Mouse (Mus musculus): ENCODE results near the gene Rrp12. TPM values are rescaled to one million over a fixed set of nuclear protein-coding genes. Genes with fewer than 3 reads are reported as not detected.
A peak's percentile ranks its signal among the peaks of the same experiment; 100 is the strongest.

Gene Rrp12
- polyA plus RNA-seq, 1 experiment from 2014 or later, result 10.7 TPM

DNA sequence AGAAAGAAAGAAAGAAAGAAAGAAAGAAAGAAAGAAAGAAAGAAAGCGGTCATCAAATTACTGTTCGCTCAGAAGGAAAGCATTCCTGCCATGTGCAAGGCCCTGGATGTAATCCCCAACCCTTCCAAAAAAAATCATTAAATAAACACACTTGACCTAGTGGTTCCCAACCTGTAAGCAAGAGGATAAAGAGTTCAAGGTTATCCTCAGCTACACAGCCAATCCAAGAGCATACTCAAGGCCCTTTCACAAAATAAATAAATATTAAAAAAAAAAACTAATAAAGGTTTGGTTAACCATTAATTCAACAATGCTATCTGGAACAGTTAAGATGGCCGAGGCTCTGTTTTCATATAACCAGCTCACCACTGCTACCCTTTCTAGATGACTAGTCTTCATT is 67.0 kb downstream of the Rrp12 start:
- H3K27ac ChIP-seq (ENCODE audit: low read depth, low read length), result peak overlapping the region; percentile 91
- H3K4me2 ChIP-seq (ENCODE audit: low read depth, low read length), result peak overlapping the region; percentile 94
- 0 out of 2 replicates have a peak overlapping the region, but pooled peaks have one; percentile 29 for H3K9ac ChIP-seq (replicated peaks; ENCODE audit: low read depth, low read length)
- H3K36me3 ChIP-seq (ENCODE audit: control insufficient read depth, insufficient read depth, low read length), result no peaks in the 10 kb centered on the region
- no peaks in the 10 kb centered on the region for H3K27me3 ChIP-seq (ENCODE audit: control insufficient read depth, insufficient read depth, low read length)
- peak overlapping the region; percentile 68; the same call in 1 of the 2 replicates for H3K4me3 ChIP-seq (ENCODE audit: low read depth, low read length)
- WGBS, result 70% methylated on average over 3 of the region's 3 CpGs
- no peaks in the 10 kb centered on the region for H3K9me3 ChIP-seq (ENCODE audit: control insufficient read depth, low read length)
- peaks cover 23% of the 10 kb centered on the region for H3K4me1 ChIP-seq (ENCODE audit: control insufficient read depth, insufficient read depth, low read length)
- ATAC-seq (ENCODE audit: low read depth), result no peak

DNA sequence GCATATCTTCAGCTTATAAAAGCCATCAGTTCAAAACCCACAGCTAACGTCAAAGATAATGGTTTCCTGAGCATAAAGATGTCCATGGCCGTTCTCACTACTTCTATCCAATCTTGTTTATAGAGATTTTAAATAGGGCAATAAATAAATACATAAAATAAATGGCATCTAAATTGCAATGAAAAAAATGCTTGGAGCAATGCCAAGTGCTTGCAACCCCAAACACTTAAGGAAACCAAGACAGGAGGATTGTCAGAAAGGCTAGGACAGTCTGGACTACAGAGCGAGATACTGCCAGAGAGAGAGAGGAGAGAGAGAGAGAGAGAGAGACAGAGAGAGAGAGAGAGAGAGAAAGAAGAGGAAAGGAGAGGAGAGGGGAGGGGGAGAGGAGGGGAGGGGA is 69.4 kb downstream of the Rrp12 start:
- no peaks in the 10 kb centered on the region for H3K27me3 ChIP-seq (ENCODE audit: control insufficient read depth, insufficient read depth, low read length)
- 50% methylated on average over 3 of the region's 3 CpGs for WGBS
- no peak for ATAC-seq (ENCODE audit: low read depth)
- H3K4me3 ChIP-seq (ENCODE audit: low read depth, low read length), result no peak overlapping the region
- no peak overlapping the region for H3K27ac ChIP-seq (ENCODE audit: low read depth, low read length)
- H3K4me2 ChIP-seq (ENCODE audit: low read depth, low read length), result no peak overlapping the region
- H3K4me1 ChIP-seq (ENCODE audit: control insufficient read depth, insufficient read depth, low read length), result peaks cover 4% of the 10 kb centered on the region
- no peaks in the 10 kb centered on the region for H3K9me3 ChIP-seq (ENCODE audit: control insufficient read depth, low read length)
- H3K9ac ChIP-seq (replicated peaks; ENCODE audit: low read depth, low read length), result no peak overlapping the region
- H3K36me3 ChIP-seq (ENCODE audit: control insufficient read depth, insufficient read depth, low read length), result no peaks in the 10 kb centered on the region

DNA sequence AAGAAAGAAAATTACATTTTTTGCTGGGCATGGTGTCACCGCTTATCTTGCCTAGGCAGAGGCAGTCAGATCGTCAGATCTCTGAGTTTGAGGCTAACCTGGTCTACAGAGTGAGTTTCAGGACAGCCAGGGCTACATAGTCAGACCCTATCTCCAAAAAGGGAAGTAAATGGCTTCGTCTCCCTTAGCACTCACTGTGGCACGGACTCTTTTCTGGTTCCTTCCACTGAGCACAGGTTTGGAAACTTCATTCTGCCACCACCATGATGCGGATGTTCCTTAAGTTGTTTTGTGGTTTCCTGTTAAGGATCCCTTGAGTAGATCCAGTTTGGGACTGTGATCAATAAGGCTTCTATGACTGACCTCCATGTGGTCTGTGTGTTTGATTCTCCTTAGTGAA is 71.0 kb downstream of the Rrp12 start:
- H3K9ac ChIP-seq (replicated peaks; ENCODE audit: low read depth, low read length), result no peak overlapping the region
- no peaks in the 10 kb centered on the region for H3K27me3 ChIP-seq (ENCODE audit: control insufficient read depth, insufficient read depth, low read length)
- H3K27ac ChIP-seq (ENCODE audit: low read depth, low read length), result no peak overlapping the region
- H3K4me2 ChIP-seq (ENCODE audit: low read depth, low read length), result no peak overlapping the region
- ATAC-seq (ENCODE audit: low read depth), result no peak
- WGBS, result 86% methylated on average over 5 of the region's 5 CpGs
- no peaks in the 10 kb centered on the region for H3K4me1 ChIP-seq (ENCODE audit: control insufficient read depth, insufficient read depth, low read length)
- no peaks in the 10 kb centered on the region for H3K9me3 ChIP-seq (ENCODE audit: control insufficient read depth, low read length)
- no peak overlapping the region for H3K4me3 ChIP-seq (ENCODE audit: low read depth, low read length)
- H3K36me3 ChIP-seq (ENCODE audit: control insufficient read depth, insufficient read depth, low read length), result no peaks in the 10 kb centered on the region

DNA sequence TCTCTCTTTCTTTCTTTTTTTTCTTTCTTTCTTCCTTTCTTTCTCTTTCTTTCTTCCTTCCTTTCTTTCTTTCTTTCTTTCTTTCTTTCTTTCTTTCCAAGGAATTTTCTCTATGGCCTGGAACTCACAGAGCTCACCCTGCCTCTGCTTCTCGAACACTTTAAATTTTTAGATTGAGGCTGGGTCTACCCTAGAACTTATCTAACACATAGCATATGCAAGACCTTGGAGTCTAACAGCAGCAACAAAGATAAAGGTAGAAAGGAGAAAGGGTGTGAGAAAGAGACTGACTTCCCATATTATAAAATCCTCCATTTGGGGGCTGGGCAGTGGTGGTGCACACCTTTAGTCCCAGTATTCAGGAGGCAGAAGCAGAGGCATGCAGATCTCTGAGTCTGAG is 73.4 kb downstream of the Rrp12 start:
- Histone ChIP-seq H3K27ac (ENCODE audit: low read depth, low read length) (no peak overlapping the region), H3K9ac (replicated peaks; ENCODE audit: low read depth, low read length) (no peak overlapping the region), H3K4me1 (ENCODE audit: control insufficient read depth, insufficient read depth, low read length) (no peaks in the 10 kb centered on the region), H3K9me3 (ENCODE audit: control insufficient read depth, low read length) (no peaks in the 10 kb centered on the region), H3K4me3 (ENCODE audit: low read depth, low read length) (no peak overlapping the region), H3K4me2 (ENCODE audit: low read depth, low read length) (no peak overlapping the region), H3K36me3 (ENCODE audit: control insufficient read depth, insufficient read depth, low read length) (no peaks in the 10 kb centered on the region), H3K27me3 (ENCODE audit: control insufficient read depth, insufficient read depth, low read length) (no peaks in the 10 kb centered on the region)
- no peak for ATAC-seq (ENCODE audit: low read depth)
- WGBS, result 88% methylated on average over 1 of the region's 1 CpGs

DNA sequence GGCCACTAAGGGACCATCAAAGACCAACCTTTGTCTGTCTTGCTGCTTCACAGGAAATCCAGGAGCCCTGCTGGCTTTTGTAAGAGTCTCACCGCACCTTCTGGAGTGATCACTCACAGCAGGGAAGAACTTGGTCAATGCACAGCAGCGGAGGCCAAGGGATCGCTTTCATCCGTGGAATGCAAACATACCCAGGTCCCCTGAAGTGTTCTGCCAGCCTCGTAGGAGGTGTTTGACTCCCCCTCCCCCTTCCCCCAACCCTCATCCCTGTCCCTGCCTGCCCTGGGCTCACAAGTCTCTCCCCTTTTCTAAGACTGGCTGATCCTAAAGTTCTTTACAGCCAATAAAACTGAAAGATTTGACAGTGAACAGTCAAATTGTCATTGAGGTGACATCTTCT is 74.5 kb downstream of the Rrp12 start:
- Histone ChIP-seq H3K4me1 (ENCODE audit: control insufficient read depth, insufficient read depth, low read length) (no peaks in the 10 kb centered on the region), H3K36me3 (ENCODE audit: control insufficient read depth, insufficient read depth, low read length) (no peaks in the 10 kb centered on the region), H3K9me3 (ENCODE audit: control insufficient read depth, low read length) (no peaks in the 10 kb centered on the region), H3K27ac (ENCODE audit: low read depth, low read length) (no peak overlapping the region), H3K4me2 (ENCODE audit: low read depth, low read length) (no peak overlapping the region), H3K4me3 (ENCODE audit: low read depth, low read length) (no peak overlapping the region), H3K27me3 (ENCODE audit: control insufficient read depth, insufficient read depth, low read length) (no peaks in the 10 kb centered on the region), H3K9ac (replicated peaks; ENCODE audit: low read depth, low read length) (no peak overlapping the region)
- no peak for ATAC-seq (ENCODE audit: low read depth)
- 7% methylated on average over 5 of the region's 5 CpGs for WGBS

DNA sequence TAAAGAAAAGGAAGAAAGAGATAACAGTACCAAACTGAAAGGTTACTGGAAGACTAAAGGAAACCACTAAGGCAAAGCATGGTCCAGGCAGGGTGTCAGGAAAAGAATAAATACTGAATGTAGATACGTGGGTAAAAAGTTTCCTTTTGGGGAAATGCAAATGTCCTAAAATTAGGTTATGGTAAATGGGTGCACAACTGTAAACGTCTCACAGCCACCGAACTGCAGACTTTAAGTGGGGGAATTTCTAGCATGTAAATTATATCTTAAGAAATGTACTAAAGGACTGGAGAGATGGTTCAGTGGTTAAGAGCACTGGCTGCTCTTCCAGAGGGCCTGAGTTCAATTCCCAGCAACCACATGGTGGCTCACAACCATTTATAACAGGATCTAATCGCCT is 77.2 kb downstream of the Rrp12 start:
- Histone ChIP-seq H3K36me3 (ENCODE audit: control insufficient read depth, insufficient read depth, low read length) (no peaks in the 10 kb centered on the region), H3K27ac (ENCODE audit: low read depth, low read length) (no peak overlapping the region), H3K4me1 (ENCODE audit: control insufficient read depth, insufficient read depth, low read length) (no peaks in the 10 kb centered on the region), H3K4me3 (ENCODE audit: low read depth, low read length) (no peak overlapping the region), H3K4me2 (ENCODE audit: low read depth, low read length) (no peak overlapping the region), H3K9ac (replicated peaks; ENCODE audit: low read depth, low read length) (no peak overlapping the region), H3K9me3 (ENCODE audit: control insufficient read depth, low read length) (no peaks in the 10 kb centered on the region), H3K27me3 (ENCODE audit: control insufficient read depth, insufficient read depth, low read length) (no peaks in the 10 kb centered on the region)
- ATAC-seq (ENCODE audit: low read depth), result no peak
- WGBS, result 84% methylated on average over 4 of the region's 4 CpGs

DNA sequence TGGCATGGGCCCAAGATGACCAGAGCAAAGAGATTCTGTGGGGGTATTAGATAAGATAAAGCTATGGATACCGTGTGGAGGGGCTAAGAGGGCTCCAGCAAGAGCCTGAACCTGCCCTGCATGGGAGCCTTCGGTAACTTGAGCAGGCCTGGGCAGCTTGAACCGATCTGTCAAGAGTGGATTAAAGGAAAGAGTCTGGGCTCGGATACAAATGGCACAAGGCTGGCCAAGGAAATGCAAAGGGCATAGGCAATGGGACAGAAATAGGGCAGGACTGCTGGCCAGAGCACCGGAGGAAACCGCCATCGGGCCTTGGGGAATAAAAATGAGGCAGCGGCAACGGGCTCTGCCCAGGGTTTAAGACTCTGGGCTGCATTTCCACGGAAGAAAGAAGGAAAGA is 78.6 kb downstream of the Rrp12 start:
- 71% methylated on average over 10 of the region's 10 CpGs for WGBS
- Histone ChIP-seq H3K4me2 (ENCODE audit: low read depth, low read length) (no peak overlapping the region), H3K36me3 (ENCODE audit: control insufficient read depth, insufficient read depth, low read length) (no peaks in the 10 kb centered on the region), H3K9ac (replicated peaks; ENCODE audit: low read depth, low read length) (no peak overlapping the region), H3K27ac (ENCODE audit: low read depth, low read length) (no peak overlapping the region), H3K9me3 (ENCODE audit: control insufficient read depth, low read length) (no peaks in the 10 kb centered on the region), H3K4me3 (ENCODE audit: low read depth, low read length) (no peak overlapping the region), H3K27me3 (ENCODE audit: control insufficient read depth, insufficient read depth, low read length) (no peaks in the 10 kb centered on the region), H3K4me1 (ENCODE audit: control insufficient read depth, insufficient read depth, low read length) (no peaks in the 10 kb centered on the region)
- no peak for ATAC-seq (ENCODE audit: low read depth)

DNA sequence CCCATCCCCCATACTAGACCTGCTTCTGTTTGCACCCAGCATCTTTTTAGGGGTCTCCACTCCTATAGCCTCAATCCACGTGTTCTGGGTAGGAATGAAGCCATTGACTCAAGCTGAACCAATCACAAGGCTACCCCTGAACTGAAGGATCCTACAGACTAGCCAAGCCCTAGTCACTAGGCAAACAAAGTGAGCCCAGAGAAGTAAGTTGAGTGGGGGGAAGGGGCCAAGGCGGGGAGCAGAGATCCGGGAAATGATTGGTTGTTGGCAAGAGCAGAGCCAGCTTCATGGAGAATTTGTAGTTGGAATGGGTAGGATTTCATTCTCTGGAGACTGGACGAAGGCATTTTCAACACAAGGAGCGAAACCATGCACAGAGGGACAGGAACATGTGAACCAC is 79.1 kb downstream of the Rrp12 start:
- Histone ChIP-seq H3K9ac (replicated peaks; ENCODE audit: low read depth, low read length) (no peak overlapping the region), H3K9me3 (ENCODE audit: control insufficient read depth, low read length) (no peaks in the 10 kb centered on the region), H3K4me2 (ENCODE audit: low read depth, low read length) (no peak overlapping the region), H3K36me3 (ENCODE audit: control insufficient read depth, insufficient read depth, low read length) (no peaks in the 10 kb centered on the region), H3K27ac (ENCODE audit: low read depth, low read length) (no peak overlapping the region), H3K4me3 (ENCODE audit: low read depth, low read length) (no peak overlapping the region), H3K4me1 (ENCODE audit: control insufficient read depth, insufficient read depth, low read length) (no peaks in the 10 kb centered on the region), H3K27me3 (ENCODE audit: control insufficient read depth, insufficient read depth, low read length) (no peaks in the 10 kb centered on the region)
- WGBS, result 70% methylated on average over 5 of the region's 5 CpGs
- no peak for ATAC-seq (ENCODE audit: low read depth)

DNA sequence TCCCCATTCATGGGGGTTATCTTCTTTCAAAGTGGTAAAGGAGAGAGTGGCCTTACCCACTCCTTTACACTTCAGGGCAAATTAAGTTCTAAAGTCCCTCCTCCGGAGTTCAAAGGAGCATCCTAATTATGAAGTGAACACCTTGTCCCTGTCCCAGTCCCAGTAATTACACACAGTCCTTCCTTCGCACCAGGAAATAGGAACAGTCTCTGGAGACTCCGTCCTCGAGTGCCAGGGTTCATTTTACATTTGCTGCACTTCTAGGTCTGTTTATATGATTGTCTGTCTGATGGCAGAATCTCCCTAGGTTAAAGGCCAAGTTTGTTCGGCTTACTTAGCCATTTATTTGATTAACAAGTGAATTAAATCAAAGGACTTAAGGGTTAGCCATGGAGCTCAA is 79.6 kb downstream of the Rrp12 start:
- H3K4me3 ChIP-seq (ENCODE audit: low read depth, low read length), result no peak overlapping the region
- no peaks in the 10 kb centered on the region for H3K9me3 ChIP-seq (ENCODE audit: control insufficient read depth, low read length)
- 76% methylated on average over 5 of the region's 5 CpGs for WGBS
- no peaks in the 10 kb centered on the region for H3K27me3 ChIP-seq (ENCODE audit: control insufficient read depth, insufficient read depth, low read length)
- H3K27ac ChIP-seq (ENCODE audit: low read depth, low read length), result no peak overlapping the region
- no peak overlapping the region for H3K9ac ChIP-seq (replicated peaks; ENCODE audit: low read depth, low read length)
- H3K36me3 ChIP-seq (ENCODE audit: control insufficient read depth, insufficient read depth, low read length), result no peaks in the 10 kb centered on the region
- no peak for ATAC-seq (ENCODE audit: low read depth)
- H3K4me2 ChIP-seq (ENCODE audit: low read depth, low read length), result no peak overlapping the region
- no peaks in the 10 kb centered on the region for H3K4me1 ChIP-seq (ENCODE audit: control insufficient read depth, insufficient read depth, low read length)

DNA sequence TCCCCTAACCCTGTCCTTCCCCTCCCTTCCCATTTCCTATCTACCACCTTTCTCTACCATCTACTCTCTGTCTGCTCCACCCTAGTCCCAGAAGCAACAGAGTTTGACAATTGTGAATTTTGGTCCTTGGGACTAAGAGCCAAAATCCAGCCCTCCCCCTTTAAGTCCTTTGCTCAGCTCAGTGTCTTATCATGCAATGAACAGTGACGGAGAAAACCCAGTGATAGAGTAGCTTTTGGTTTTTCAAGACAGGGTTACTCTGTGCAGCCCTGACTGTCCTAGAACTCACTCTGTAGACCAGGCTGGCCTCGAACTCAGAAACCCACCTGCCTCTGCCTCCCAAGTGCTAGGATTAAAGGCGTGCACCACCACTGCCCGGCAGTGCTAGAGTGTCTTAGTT is 82.6 kb downstream of the Rrp12 start:
- no peaks in the 10 kb centered on the region for H3K36me3 ChIP-seq (ENCODE audit: control insufficient read depth, insufficient read depth, low read length)
- WGBS, result 94% methylated on average over 4 of the region's 4 CpGs
- no peak overlapping the region for H3K9ac ChIP-seq (replicated peaks; ENCODE audit: low read depth, low read length)

More for the DNA sequence above, 82.6 kb downstream of the Rrp12 start:
- Histone ChIP-seq H3K4me2 (ENCODE audit: low read depth, low read length) (no peak overlapping the region), H3K4me3 (ENCODE audit: low read depth, low read length) (no peak overlapping the region), H3K27ac (ENCODE audit: low read depth, low read length) (no peak overlapping the region), H3K27me3 (ENCODE audit: control insufficient read depth, insufficient read depth, low read length) (no peaks in the 10 kb centered on the region), H3K9me3 (ENCODE audit: control insufficient read depth, low read length) (no peaks in the 10 kb centered on the region), H3K4me1 (ENCODE audit: control insufficient read depth, insufficient read depth, low read length) (no peaks in the 10 kb centered on the region)
- no peak for ATAC-seq (ENCODE audit: low read depth)

Measured in neural tube, embryonic 14.5 days (tissue).